Mouse (Mus musculus): ENCODE measurements around the gene Anxa8.

Gene Anxa8

DNA sequence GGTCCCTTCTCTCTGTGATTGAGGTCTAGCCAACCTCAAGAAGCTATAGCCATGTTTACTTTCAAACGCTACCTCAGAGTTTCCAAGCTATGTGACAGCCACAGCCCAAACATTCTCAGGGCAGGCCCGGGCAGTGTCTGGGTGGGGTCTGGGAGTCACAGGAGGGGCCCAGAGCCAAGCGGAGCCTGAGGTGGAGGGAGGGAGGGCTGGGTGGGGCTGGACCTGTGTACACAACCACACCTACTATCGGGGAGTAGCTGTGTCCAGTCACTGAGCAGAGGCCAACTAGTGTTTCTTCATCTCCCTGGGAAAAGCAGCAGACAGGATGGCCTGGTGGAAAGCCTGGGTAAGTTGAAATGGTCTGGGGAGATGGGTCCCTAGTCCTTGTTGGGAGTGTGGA is at the start of gene Anxa8:
Gene Anxa8 (plus strand): TSS at position 251 of the 400 bp plus-strand sequence.
- in situ Hi-C loops (cut with MseI, MboI), result loop anchor here in 1 of 2 experiments (10.0 kb wide), 1 partner anchor 149 kb away; no protein-coding TSS in a partner anchor

DNA sequence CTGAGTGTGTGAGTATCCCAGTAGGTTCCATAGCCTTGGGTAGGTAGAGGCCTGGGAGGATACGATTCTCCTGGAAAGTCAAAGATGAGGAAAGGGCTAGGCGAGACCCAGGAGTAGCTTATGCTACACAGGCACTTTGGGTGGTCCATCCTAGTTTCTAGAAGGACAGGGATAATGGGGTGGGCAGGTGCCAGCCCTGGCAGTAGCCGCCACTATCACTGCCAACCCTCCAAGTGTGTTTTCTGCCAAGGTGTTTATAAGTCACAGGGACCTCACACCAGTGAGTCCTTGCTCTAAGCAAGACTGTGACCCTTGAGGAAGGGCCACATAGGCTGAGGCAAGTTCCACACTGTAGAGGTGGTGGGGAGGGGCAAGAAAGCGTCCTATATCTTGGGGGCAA is 44.5 kb upstream of the Anxa8 start:
- in situ Hi-C loops (cut with MseI, MboI), result no loop called here

DNA sequence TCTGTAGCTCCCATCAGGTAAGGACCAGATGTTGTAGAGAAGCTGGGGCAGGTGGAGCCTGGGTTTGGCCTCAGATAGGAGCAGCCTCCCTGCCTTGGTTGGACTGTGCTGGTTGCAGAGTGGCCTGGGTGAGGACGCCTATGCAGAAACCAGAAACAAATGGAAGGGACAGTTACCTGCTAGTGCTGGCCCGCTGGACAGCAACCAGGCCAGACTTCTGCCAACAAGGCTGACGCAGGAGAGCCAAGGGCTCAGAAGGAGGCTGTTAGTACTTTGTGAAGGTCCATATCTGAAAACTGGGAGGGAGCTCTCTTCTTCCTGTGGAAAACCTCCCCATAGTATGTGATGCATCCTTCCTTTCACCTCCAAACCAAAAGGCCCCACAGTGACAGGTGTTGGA is 42.4 kb upstream of the Anxa8 start:
- in situ Hi-C loops (cut with MseI, MboI), result no loop called here

DNA sequence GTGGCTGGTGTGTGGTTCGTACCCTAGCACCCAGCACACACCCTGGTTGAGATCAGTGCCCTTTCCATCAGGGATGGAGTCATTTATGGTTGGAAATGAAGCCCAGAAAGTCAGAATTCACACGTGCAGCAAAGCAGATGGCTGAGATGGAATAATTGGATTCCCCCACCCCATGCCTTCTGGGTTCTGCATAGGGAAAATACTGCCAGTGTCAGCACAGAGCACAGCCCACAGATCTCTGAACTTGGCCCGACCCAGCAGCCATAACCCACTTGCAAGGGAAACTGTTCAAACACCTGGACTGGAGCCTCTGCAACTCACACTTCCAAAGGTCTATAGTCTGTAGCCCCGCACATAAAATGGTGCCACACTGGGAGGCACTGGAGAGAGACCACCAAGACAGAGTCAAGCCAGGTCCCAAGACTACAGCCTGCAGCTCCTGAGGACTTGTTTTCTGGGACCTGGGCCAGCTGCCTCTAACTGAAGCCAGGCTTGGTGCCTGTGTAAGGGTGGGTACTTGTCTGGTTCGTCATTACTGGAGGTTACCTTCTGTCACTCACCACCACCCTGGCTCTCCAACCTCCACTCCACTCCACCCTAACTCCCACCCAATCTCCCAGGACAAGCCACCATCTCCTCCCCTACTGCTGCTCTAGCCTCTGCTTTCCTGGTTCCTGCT is 35.5 kb upstream of the Anxa8 start:
- in situ Hi-C loops (cut with MseI, MboI), result no loop called here

DNA sequence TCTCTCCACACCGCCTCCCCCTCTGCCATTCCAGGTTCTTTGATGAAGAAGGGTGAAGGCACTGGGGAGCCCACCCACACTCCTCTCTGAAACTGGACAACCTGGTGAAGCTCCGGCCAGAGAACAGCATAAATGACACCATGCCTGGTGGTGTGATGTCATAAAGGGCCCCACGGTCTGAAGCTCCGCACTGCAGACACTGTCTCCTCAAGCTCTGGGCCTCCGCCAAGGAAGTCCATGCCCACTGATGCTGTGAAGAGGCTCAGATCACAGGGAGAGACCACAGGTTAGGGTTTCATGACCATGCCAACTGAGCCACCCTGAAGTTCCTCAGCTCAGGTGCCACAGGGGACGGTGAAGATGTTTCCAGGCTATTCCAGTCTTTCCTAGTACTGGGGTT is 33.3 kb upstream of the Anxa8 start, which contains the start of gene Antxrl:
Gene Antxrl (plus strand): TSS at position 192 of the 400 bp plus-strand sequence.
- in situ Hi-C loops (cut with MseI, MboI), result no loop called here

DNA sequence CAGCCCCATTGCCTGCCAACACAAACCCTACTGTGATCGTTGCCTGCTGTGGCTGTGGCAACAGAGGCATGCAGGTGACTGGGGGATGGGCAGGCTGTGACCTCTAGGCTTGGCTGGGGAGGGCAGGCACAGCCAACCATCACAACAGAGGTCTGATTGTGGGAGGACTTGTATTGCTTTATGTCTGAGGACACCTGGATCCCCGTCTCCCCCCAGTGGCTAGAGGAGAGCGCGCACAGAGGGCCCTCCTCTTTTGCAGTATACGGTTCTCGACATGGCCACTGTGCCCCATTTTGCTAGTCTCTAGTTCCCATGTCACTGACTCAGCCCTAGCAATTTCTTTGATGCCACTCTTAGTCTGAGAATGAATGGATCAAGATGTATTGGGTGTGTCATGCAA is 14.1 kb upstream of the Anxa8 start:
- in situ Hi-C loops (cut with MseI, MboI), result loop anchor here in 1 of 2 experiments (10.0 kb wide), 1 partner anchor 107 kb away; no protein-coding TSS in a partner anchor

DNA sequence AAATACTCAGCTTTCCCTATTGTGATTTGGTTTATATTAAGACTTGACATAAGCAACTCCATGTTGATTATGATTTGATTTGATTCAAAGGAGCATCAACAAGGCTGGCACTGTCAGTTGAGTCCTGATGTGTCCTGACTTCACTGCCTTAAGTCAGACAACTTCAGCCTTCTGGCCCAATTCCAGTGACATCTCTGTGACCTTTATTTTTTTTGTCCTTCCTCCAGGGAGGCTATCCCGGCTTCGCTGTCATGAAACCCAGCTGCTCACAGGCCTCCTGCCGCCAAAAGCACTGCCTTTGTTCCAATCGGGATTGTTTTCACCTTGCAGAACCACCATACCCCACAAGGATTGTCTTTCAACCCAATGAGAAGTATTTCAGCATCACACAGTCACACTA is 10.4 kb upstream of the Anxa8 start:
- in situ Hi-C loops (cut with MseI, MboI), result loop anchor here in 1 of 2 experiments (10.0 kb wide), 1 partner anchor 111 kb away; no protein-coding TSS in a partner anchor

DNA sequence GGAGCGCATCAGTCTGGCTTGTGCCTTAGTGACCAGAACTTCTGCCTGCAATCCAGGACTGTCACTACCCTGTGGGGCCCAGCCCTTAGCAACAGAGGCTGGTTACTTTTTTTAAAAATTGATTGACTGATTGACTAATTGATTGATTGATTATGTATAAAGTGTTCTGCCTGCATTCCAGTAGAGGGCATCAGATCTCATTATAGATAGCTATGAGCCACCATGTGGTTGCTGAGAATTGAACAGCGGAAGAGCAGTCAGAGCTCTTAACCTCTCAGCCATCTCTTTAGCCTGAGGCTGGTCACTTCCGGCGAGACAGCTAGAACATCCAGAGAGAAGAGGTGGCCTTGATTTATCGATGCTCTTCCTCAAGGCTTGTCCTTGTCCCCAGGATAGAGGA is 8.6 kb upstream of the Anxa8 start:
- in situ Hi-C loops (cut with MseI, MboI), result loop anchor here in 1 of 2 experiments (10.0 kb wide), 1 partner anchor 112 kb away; no protein-coding TSS in a partner anchor

DNA sequence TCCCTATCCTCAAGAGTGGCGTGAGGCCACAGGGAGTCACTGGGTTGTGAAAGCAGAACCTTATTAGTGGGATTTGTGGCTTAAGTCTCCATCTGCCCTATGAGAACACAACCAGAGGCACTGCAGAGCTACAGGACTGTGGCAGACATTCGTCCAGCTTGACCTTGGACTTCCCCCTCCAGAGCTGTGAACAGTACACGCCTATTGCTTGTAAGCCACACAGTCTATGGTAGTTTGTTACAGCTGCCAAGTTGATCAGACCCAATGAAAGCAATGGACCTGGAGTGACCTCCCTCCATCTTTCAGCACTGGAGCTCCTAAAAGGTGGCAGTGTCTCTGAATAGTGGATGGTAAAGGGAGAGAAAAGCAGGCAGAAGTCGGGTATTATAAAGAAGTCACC is 7.5 kb upstream of the Anxa8 start:
- in situ Hi-C loops (cut with MseI, MboI), result loop anchor here in 1 of 2 experiments (10.0 kb wide), 1 partner anchor 113 kb away; no protein-coding TSS in a partner anchor

DNA sequence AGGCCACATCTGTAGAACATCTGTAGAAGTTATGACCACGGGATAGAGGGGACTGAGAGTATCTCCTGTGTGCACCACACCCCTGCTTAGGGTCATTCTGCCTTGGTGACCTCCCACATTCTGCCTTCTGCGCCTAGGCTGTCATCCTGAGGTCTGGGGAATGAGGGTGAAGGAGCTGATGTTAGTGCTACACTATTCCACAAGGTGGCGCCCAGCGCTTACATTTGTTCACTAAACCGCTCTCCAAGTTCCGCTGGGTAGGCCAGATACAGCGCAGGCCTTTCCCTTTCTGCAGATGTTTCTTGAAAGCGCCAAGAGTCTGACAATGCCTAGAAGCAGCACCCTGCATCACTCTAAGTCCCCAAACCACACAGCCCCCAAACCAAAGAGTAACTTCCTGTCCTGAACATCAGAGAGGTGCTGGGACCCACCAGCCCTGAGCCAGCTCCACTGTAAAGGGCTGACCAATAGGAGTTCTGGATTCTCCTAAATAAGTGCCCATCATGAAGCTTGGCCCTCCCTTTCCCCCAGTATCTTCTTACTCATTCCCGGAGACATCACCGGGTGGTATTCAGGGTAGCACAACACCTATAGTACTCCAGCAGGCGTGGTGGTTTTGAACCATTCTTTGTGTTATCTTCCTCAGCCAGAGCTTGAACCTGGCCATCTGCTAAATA is 5.3 kb upstream of the Anxa8 start:
- in situ Hi-C loops (cut with MseI, MboI), result loop anchor here in 1 of 2 experiments (10.0 kb wide), 1 partner anchor 154 kb away; no protein-coding TSS in a partner anchor

DNA sequence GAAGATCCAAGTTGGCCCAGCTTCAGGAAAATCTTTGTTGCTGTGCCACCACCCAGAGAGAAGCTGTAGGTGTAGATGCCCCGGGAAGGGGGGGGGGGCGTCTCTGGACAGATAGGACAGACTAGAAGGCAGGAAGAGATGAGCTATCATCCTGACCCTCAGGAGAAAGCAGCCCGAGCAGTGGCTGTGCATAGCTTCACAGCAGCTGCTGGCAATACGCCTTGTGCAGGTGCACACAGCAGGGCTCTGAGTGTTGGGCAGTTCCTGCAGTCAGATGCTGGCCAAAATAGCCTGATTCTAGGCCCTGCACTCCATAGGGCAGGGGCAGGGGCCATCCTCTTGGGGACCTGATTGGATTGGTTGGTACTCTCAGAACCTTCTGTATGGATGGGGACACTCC is 1.0 kb downstream of the Anxa8 start:
- in situ Hi-C loops (cut with MseI, MboI), result loop anchor here in 1 of 2 experiments (10.0 kb wide), 1 partner anchor 148 kb away; no protein-coding TSS in a partner anchor

DNA sequence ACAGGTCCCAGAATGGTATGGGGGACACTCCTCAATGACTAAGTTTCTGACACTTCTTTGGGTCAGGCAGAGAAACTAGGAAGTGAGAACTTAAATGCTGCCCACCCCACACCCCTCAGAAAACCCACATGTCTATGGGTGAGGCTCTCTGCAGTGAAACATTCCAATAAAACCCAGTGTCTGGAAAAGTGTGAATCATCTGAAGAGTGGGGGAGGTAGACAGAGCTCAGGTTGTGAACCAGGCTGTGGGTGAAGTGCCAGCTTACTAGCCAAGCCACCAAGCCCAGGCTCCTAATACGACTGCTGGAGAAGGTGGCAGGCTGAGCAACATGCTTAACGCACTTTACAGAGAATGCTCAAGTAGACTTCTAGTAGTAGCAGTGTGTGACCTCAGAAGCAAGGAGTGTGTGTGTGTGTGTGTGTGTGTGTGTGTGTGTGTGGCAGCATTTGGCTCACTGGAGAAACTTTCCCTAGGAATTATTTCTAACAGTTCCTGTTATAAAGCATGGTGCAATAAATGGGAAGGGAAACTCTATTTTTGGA is 2.1 kb downstream of the Anxa8 start:
- in situ Hi-C loops (cut with MseI, MboI), result loop anchor here in 1 of 2 experiments (10.0 kb wide), 1 partner anchor 147 kb away; no protein-coding TSS in a partner anchor

DNA sequence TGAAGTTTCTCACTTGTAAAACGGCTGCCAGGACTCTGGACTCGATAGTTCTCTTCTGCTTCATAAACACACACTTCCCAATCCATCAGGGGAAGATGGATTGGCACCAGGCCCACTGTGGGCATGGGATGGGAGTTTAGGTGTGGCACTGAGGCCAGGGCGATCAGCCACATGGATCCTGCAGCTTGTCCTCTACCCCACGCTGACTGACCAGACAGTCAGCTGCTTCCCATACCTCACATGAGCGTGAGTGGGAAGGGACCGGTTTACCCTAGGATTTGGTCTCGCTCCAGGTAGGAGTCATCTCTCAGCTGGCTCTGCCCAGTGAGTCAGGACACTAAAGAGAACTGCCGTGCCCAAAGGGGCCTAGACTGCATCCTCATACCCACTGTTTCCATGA is 4.0 kb downstream of the Anxa8 start:
- in situ Hi-C loops (cut with MseI, MboI), result loop anchor here in 1 of 2 experiments (10.0 kb wide), 1 partner anchor 145 kb away; no protein-coding TSS in a partner anchor

DNA sequence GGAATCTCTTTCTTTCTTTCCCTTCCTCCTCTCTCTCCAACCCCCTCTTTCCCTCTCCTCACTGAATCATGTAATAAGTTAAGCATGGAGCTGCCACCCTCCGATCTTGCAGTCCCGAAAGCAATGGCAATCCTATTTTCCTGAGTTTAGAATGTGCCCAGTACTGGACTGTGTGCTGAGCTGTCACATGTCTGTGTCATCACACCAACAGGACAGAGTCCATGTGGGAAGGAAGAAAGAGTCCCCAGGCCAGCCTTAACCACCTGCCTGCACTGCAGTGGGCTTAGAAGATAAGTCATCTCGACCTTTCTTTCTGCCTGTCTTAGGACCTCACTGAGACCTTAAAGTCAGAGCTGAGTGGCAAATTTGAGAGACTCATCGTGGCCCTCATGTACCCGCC is 5.7 kb downstream of the Anxa8 start:
- in situ Hi-C loops (cut with MseI, MboI), result no loop called here

DNA sequence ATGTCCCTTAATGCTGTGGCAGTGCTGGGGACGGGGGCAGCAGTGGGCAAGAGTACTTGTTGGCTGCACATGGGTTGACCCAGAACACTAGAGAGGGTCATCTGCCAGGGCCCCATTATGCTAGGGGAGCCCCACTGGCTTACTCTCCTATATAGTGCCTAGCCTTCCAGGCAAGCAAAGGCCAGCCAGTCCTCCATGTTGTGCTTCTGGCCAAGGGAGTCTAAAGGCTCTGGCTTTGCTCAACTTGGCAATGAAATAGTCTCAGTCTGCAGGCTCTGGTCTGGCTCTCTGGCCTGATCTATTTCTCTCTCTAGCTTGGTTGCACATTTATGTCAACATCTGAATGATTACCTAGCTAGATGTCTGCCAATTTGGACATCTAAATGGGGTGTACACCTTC is 7.1 kb downstream of the Anxa8 start:
- in situ Hi-C loops (cut with MseI, MboI), result no loop called here

DNA sequence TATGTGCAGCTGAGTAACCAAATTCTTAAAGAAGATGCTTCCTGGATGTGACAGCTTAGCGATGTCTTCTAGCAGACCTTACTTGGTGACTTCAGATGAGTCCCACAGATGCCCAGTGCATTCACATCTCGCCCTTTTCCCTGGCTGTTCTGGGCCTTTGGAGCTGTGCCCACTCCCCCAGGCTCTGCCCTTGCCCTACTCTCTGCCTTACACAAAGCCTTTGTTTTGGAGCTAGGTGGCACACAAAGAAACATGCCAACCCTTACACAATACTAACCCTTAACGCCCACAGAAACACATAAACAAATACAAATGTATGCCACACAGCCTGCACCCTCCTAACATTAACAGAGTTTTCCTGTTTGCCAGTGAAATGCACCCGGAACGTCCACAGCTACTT is 10.4 kb downstream of the Anxa8 start:
- in situ Hi-C loops (cut with MseI, MboI), result no loop called here

DNA sequence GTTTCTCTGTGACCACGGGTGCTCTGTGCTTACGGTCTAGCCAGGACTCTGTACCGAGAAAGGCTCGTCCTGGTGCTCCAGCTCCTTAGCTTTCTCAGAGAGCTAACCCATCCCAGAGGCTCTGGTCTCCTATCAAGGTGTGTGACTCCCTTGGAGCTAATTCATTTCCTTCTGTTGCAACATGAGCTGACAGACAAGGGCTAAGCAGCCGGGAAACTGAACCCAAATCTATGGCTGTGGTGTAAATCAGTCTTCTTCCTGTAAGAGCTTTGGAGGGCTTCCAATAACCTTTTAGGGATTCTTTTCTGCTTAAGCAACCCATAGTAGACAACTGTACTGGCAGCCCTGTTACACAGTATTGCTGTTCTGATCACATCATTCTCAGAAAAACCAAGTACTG is 16.8 kb downstream of the Anxa8 start, which contains the start of gene A630023A22Rik:
Gene A630023A22Rik (minus strand): TSS at position 154 of the 400 bp plus-strand sequence.
- in situ Hi-C loops (cut with MseI, MboI), result loop anchor here in 1 of 2 experiments (10.0 kb wide), 1 partner anchor 132 kb away; no protein-coding TSS in a partner anchor

DNA sequence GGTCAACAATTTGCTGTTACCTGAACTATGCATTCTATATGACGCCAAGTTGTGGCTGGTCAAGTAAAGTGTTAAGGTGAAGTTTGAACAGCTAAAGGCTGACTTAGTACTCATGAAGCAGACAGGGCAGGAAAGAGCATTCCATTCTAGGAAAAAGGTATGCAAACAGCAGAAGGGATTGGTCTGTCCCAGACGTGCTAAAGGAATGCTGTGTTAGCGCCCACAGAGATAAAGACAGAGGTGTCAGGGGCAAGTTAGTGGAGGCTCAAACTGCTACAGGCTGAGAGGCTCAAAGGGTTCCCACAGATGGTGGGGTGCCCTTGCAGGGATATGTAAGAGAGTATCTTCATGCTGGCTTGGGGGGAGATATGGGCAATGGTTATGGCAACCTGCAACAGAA is 18.1 kb downstream of the Anxa8 start:
- in situ Hi-C loops (cut with MseI, MboI), result loop anchor here in 1 of 2 experiments (10.0 kb wide), 1 partner anchor 131 kb away; no protein-coding TSS in a partner anchor

DNA sequence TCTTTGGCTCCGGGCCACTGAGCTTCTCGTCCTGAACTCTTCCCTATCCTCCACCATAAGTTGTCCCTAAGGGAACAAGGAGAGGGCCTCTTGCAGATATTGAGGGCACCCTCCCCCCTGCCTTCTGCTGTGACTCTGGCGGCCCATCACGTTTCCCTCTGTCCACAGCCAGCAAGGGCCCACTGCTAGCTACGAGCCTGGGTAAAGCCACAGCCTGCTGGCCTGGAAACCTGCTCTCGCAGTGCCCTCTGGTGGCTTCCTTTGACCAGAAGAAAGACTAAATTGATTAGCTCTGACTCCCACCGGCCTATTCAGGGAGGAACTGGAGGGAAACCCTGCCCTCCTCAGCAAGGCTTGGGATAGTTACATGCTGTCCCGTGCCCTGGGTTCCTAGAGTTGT is 19.1 kb downstream of the Anxa8 start:
- in situ Hi-C loops (cut with MseI, MboI), result loop anchor here in 1 of 2 experiments (10.0 kb wide), 1 partner anchor 130 kb away; no protein-coding TSS in a partner anchor

DNA sequence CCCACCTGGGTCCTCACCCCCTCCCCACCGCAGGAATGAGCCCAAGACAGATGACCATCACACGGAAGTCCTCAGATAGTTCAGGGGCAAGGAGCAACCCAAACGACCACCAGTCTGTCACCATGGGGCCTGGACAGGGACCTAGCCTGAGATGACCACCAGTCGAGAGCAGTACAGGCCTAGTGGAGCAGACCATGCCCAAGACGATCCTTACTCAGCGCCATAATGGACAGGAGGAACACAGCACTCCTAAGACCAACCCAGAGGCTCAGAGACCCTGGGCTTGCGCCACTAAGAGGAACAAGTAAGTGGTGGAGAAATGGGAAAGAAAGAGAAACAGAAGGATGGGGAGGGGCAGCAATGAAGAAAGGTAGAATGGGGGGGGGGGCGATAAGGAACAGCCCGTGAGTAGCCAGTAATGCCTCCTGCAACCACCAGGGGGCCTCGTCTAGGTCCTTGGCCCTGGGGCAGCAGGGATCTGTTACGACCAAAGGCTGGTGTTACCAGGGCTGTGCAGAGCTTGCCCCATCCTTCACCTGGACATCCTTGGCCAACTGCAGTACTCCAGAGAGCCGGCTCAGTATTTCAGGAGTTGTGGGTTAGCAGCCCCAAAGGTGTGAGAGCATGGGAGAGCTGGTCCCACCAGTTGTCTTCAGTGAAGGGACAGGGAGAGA is 20.7 kb downstream of the Anxa8 start:
- in situ Hi-C loops (cut with MseI, MboI), result loop anchor here in 1 of 2 experiments (10.0 kb wide), 1 partner anchor 128 kb away; no protein-coding TSS in a partner anchor

DNA sequence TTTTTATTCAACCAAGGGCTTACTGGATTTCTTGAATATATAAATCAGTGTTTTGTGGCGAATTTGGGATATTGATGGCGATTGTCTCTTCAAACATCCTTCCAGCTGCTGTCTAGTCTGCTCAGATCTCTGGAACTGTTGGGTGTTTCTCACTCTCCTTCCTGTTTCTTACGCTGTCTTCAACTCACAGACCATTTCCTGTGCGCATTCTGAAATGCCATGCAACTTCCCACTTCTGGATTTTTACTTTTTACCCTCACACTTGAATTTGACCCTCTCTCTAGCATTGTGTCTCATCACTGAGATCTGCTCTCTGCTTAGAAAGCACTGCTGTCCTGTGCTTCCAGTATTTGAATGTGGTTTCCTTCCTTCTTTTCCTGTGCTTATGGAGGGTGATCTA is 21.8 kb downstream of the Anxa8 start:
- in situ Hi-C loops (cut with MseI, MboI), result loop anchor here in 1 of 2 experiments (10.0 kb wide), 1 partner anchor 127 kb away; no protein-coding TSS in a partner anchor

Data from mouse trophoblast stem cell (cell line).